ENCODE assay signal across 8 mouse cellular contexts in the genomic region with DNA sequence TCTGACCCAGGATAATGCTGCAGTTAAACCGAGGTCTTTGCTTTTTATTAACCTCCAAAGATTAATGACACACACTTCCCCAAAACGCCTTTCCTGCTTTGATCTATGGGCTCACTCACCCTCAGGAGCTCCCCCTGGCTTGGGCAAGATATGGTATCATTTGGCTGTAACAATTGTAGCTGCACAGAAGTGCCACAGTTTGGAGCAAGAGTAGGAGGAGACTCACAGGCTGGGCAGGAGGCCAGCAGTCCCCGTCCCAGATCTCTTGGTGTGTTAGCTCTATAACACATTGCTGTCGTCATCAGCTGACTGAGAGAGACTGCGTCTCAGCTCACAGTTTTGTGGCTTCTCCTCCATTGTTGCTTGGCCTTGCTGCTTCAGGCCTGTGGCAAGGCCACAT. TPM values are rescaled to one million over a fixed set of nuclear protein-coding genes. Genes with fewer than 3 reads are reported as not detected.
A peak's percentile ranks its signal among the peaks of the same experiment; 100 is the strongest.
DNase-seq lines count a peak whose midpoint lies in the region; ATAC-seq and TF ChIP-seq lines count a peak whose summit lies in the region.

No protein-coding gene starts in this region.

- peaks cover 5% of the 10 kb centered on the region for H3K4me1 ChIP-seq in kidney, adult 2 months (ENCODE audit: control insufficient read depth, insufficient read depth, low read length)
- H3K4me1 ChIP-seq in liver, embryonic 12.5 days = peaks cover 28% of the 10 kb centered on the region
- H3K4me1 ChIP-seq in neural tube, embryonic 15.5 days = peaks cover 63% of the 10 kb centered on the region

- no peak overlapping the region; the same call in 1 of the 2 replicates for H3K27ac ChIP-seq in kidney, adult 2 months (ENCODE audit: insufficient read depth, low read depth, low read length)
- no peak overlapping the region for H3K27ac ChIP-seq in liver, embryonic 12.5 days
- peak overlapping the region; percentile 74 for H3K27ac ChIP-seq in neural tube, embryonic 15.5 days (replicated peaks)

- H3K9ac ChIP-seq in liver, embryonic 12.5 days = no peak overlapping the region
- H3K9ac ChIP-seq in neural tube, embryonic 15.5 days (replicated peaks) = no peak overlapping the region

- no peak for TF ChIP-seq POLR2A in kidney, adult 2 months (IDR thresholded peaks at IDR 0.05; ENCODE audit: low read depth, low read length)

- no peak overlapping the region for H3K4me3 ChIP-seq in kidney, adult 2 months (ENCODE audit: insufficient read depth, low read depth, low read length)
- no peak overlapping the region for H3K4me3 ChIP-seq in liver, embryonic 12.5 days
- no peak overlapping the region for H3K4me3 ChIP-seq in neural tube, embryonic 15.5 days (replicated peaks)

- WGBS in kidney, adult 2 months = 15% methylated on average over 5 of the region's 5 CpGs
- 9% methylated on average over 5 of the region's 5 CpGs for WGBS in liver, embryonic 12.5 days (ENCODE audit: insufficient replicate concordance)
- 8% methylated on average over 5 of the region's 5 CpGs for WGBS in neural tube, embryonic 15.5 days

- peak; percentile 48; the same call in 1 of the 2 replicates for ATAC-seq in liver, embryonic 12.5 days
- peak; percentile 33; the same call in 1 of the 2 replicates for ATAC-seq in neural tube, embryonic 15.5 days (ENCODE audit: low FRiP score)

- no peaks in the 10 kb centered on the region for H3K9me3 ChIP-seq in liver, embryonic 12.5 days (replicated peaks)
- H3K9me3 ChIP-seq in neural tube, embryonic 15.5 days (replicated peaks) = no peaks in the 10 kb centered on the region

- no peaks in the 10 kb centered on the region for H3K27me3 ChIP-seq in kidney, adult 2 months (replicated peaks; ENCODE audit: control insufficient read depth, insufficient read depth, low read length)
- H3K27me3 ChIP-seq in liver, embryonic 12.5 days (replicated peaks) = peaks cover 4% of the 10 kb centered on the region; the same call in 1 of the 2 replicates
- H3K27me3 ChIP-seq in neural tube, embryonic 15.5 days (replicated peaks) = no peaks in the 10 kb centered on the region

- H3K4me2 ChIP-seq in liver, embryonic 12.5 days = no peak overlapping the region
- H3K4me2 ChIP-seq in neural tube, embryonic 15.5 days = no peak overlapping the region

- no peaks in the 10 kb centered on the region for H3K36me3 ChIP-seq in kidney, adult 2 months (ENCODE audit: control insufficient read depth, insufficient read depth, low read length)
- no peaks in the 10 kb centered on the region for H3K36me3 ChIP-seq in liver, embryonic 12.5 days
- peaks cover 14% of the 10 kb centered on the region for H3K36me3 ChIP-seq in neural tube, embryonic 15.5 days

- peak; percentile 68 to 85 for DNase-seq in adrenal gland, adult (ENCODE audit: inconsistent age in 2 of 2, low spot score in 1 of 2)
- DNase-seq in adrenal gland, postnatal 4 days (ENCODE audit: low spot score in 2 of 2) = no peak
- peak; percentile 44 for DNase-seq in 3T3-L1 (ENCODE audit: low read depth, low spot score)
- DNase-seq in embryo, embryonic 11 days = peak; percentile 60
- peak; percentile 80 for DNase-seq in kidney, adult 2 months
- no peak for DNase-seq in spleen, postnatal 14 days (ENCODE audit: low spot score in 2 of 2)

- TF ChIP-seq CTCF in kidney, adult 2 months (conservative IDR thresholded peaks at IDR 0.05; ENCODE audit: insufficient read depth, insufficient read length, low read depth, low read length) = no peak

RNA-seq across cellular contexts. Expression of gene A3galt2, which starts 35.1 kb away (rescaled TPM):
- total RNA-seq in adrenal gland, postnatal 4 days (2021) = under 1 TPM; 0.34 to 0.70 TPM
- 0.16 and 0.39 TPM in 2 replicates for polyA plus RNA-seq in kidney, adult 2 months (2012; rRNA removed)
- polyA plus RNA-seq in liver, embryonic 12.5 days (2016; fragmentation: Nextera tagmentation; extraction: Ambion mirVana) = 0.04 and 0.06 TPM in 2 replicates
- polyA plus RNA-seq in neural tube, embryonic 15.5 days (2015; fragmentation: Nextera tagmentation; extraction: Ambion mirVana) = 0.34 and 0.41 TPM in 2 replicates

Comparison
In these comparisons a context has a peak if more than half of its experiments do, and no peak if none do; other contexts are left out.
1. DNase-seq: peak in adrenal gland, adult (2 of 2), 3T3-L1 (single experiment), embryo, embryonic 11 days (single experiment) and kidney, adult 2 months (single experiment); none in adrenal gland, postnatal 4 days (0 of 2) and spleen, postnatal 14 days (0 of 2).